Mouse (Mus musculus) ES-E14 (cell line): ENCODE results near the gene Med24.

Source experiments
- CHD2 ChIP-seq: IDR thresholded peaks from 2 replicates; pipeline ENCODE4 v1.6.1; 2014; ENCODE audit warnings: mild to moderate bottlenecking, low read depth, low read length, inconsistent platforms
- HCFC1 ChIP-seq: IDR thresholded peaks from 2 replicates; pipeline ENCODE4 v1.6.1; 2012; ENCODE audit warnings: low read length, inconsistent platforms, borderline replicate concordance; ENCODE audit not compliant: insufficient read depth
- MAFK ChIP-seq: IDR thresholded peaks from 2 replicates; pipeline ENCODE4 v1.6.1; 2014; ENCODE audit warnings: mild to moderate bottlenecking, low read depth, low read length, inconsistent platforms; ENCODE audit not compliant: insufficient read depth
- ZC3H11A ChIP-seq: IDR thresholded peaks from 2 replicates; pipeline ENCODE4 v1.6.1; 2012; ENCODE audit warnings: low read depth, mild to moderate bottlenecking, inconsistent platforms, low read length, borderline replicate concordance
- ZNF384 ChIP-seq: IDR thresholded peaks from 2 replicates; pipeline ENCODE4 v1.6.1; 2012; ENCODE audit warnings: low read depth, low read length, inconsistent platforms

DNA sequence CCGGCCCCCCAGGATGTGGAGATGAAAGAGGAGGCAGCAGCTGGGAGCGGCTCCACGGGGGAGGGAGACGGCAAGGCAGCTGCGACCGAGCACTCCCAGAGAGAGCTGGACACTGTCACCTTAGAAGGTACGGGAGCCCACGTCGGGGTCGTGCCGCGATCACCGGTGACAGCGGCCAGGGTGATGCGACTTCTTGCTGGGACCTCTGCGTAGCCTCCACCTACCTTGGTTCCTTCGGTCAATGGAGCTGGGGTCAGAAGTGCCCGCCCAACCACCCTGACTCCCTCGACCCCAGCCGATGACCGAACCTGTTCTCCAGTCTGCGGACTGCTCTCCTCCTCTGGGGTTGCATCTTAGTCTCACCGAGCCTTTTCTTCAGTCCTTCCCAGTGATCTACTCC, 46.4 kb downstream of the Med24 start:
- no peak for TF ChIP-seq HCFC1
- no peak for TF ChIP-seq CHD2
- no peak for TF ChIP-seq ZC3H11A
- TF ChIP-seq MAFK: no peak
- TF ChIP-seq ZNF384: no peak
